Mouse (Mus musculus) small intestine, adult 2 months (tissue): ENCODE measurements around the gene Ina. TPM values are rescaled to one million over a fixed set of nuclear protein-coding genes. Genes with fewer than 3 reads are reported as not detected.
A peak's percentile ranks its signal among the peaks of the same experiment; 100 is the strongest.

ENCODE experiments used
- H3K27ac ChIP-seq: fragments of 200-500 bp; 2 replicates; pipeline ENCODE4 v1.5.1; 2012; ENCODE audit warnings: low read depth, low read length, control low read depth, inconsistent platforms; ENCODE audit not compliant: insufficient read depth
- H3K27me3 ChIP-seq: fragments of 200-500 bp; 2 replicates; pipeline ENCODE4 v1.6.1; 2012; ENCODE audit warnings: mild to moderate bottlenecking, moderate library complexity, low read length, inconsistent platforms; ENCODE audit not compliant: control insufficient read depth, insufficient read depth
- H3K36me3 ChIP-seq: fragments of 200-500 bp; 2 replicates; pipeline ENCODE4 v1.6.1; 2012; ENCODE audit warnings: mild to moderate bottlenecking, low read length, control low read depth, inconsistent platforms; ENCODE audit not compliant: control insufficient read depth, insufficient read depth
- H3K4me1 ChIP-seq: fragments of 200-500 bp; 2 replicates; pipeline ENCODE4 v1.6.1; 2012; ENCODE audit warnings: low read length, inconsistent platforms, mixed read lengths; ENCODE audit not compliant: control insufficient read depth, insufficient read depth, insufficient read length
- H3K4me3 ChIP-seq: fragments of 200-500 bp; 2 replicates; pipeline ENCODE4 v1.5.1; 2012; ENCODE audit warnings: low read depth, mild to moderate bottlenecking, control low read depth, inconsistent platforms, low read length, moderate library complexity
- CTCF ChIP-seq: fragments of 200-500 bp; IDR thresholded peaks from 2 replicates; pipeline ENCODE4 v1.5.1; 2012; ENCODE audit warnings: low read depth, mild to moderate bottlenecking, control low read depth, inconsistent platforms, low read length, moderate library complexity, mixed read lengths; ENCODE audit not compliant: insufficient replicate concordance, insufficient read length; ENCODE audit errors: extremely low read depth
- POLR2A ChIP-seq: fragments of 200-500 bp; IDR thresholded peaks from 2 replicates; pipeline ENCODE4 v1.6.1; 2012; ENCODE audit warnings: low read depth, mild to moderate bottlenecking, control low read depth, inconsistent platforms, low read length, moderate library complexity
- WGBS: fragments of 180-500 bp; shearing (Covaris S2); methylation state at CpG from one replicate; pipeline ENCODE4 v1.1.7; 2018; 5-methylcytosine and 5-hydroxymethylcytosine counted together
- polyA plus RNA-seq: library from polyadenylated mRNA; depleted of rRNA; stranded (reverse); fragments of >200 nt; gene quantifications from 2 replicates; pipeline ENCODE4 v1.2.3, GENCODE M21; 2012

Ina gene
- polyA plus RNA-seq, 1 experiment: 0.53 TPM

GRCm38 (mm10) chr19:46978920-46979780 is 35.3 kb upstream of the Ina start:
- H3K27ac ChIP-seq: peak overlapping the region; percentile 79
- TF ChIP-seq CTCF (no peak), POLR2A (no peak)
- H3K36me3 ChIP-seq: no peaks in the 10 kb centered on the region
- H3K4me3 ChIP-seq: no peak overlapping the region
- peaks cover 20% of the 10 kb centered on the region; the same call in 1 of the 2 replicates for H3K4me1 ChIP-seq
- WGBS: 51% methylated on average over 17 of the region's 17 CpGs
- H3K27me3 ChIP-seq: no peaks in the 10 kb centered on the region

DNA sequence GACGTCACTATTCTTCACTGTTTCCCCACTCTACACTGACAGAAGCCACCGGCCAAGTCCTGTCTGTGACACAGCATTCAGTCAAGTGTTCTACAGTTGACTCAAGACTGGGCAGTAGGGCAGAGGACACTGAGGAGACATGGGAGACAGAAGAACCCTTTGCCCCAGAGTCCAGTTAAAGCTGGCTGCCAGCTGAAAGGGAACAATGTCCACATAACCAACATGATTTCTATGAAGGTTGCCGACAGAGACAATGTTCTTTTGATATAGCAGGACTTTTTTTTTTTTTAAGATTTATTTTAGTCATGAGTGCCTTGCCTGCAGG is 34.8 kb upstream of the Ina start:
- H3K4me3 ChIP-seq: no peak overlapping the region
- H3K27me3 ChIP-seq: no peaks in the 10 kb centered on the region
- H3K4me1 ChIP-seq: peaks cover 23% of the 10 kb centered on the region; the same call in 1 of the 2 replicates
- WGBS: 56% methylated on average over 3 of the region's 3 CpGs
- TF ChIP-seq POLR2A: no peak
- TF ChIP-seq CTCF: no peak
- H3K27ac ChIP-seq: peak overlapping the region; percentile 79
- H3K36me3 ChIP-seq: no peaks in the 10 kb centered on the region

DNA sequence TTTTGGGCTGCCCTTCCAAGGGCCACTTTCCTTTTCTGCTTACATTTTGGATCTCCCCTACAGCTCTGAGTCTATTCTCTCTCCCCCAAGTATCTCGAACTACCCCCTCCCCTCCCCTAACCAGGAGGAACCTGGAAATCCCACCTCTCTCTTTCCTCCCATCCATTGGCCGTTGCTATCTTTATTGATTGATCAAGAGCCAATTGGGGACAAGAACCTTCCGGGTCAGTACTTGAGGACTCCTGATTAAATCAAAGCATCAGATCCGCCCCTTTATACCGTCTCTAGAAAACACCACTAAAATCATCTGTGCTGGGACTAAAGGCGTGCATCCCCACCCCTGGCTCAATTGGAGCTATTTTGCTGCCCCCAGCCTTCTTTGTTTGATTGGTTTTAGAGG is 33.0 kb upstream of the Ina start:
- Histone ChIP-seq H3K27me3 (no peaks in the 10 kb centered on the region), H3K36me3 (no peaks in the 10 kb centered on the region), H3K4me1 (peaks cover 26% of the 10 kb centered on the region; the same call in 1 of the 2 replicates), H3K4me3 (no peak overlapping the region), H3K27ac (peak overlapping the region; percentile 24; the same call in 1 of the 2 replicates)
- WGBS: 35% methylated on average over 6 of the region's 6 CpGs
- TF ChIP-seq CTCF (no peak), POLR2A (no peak)

DNA sequence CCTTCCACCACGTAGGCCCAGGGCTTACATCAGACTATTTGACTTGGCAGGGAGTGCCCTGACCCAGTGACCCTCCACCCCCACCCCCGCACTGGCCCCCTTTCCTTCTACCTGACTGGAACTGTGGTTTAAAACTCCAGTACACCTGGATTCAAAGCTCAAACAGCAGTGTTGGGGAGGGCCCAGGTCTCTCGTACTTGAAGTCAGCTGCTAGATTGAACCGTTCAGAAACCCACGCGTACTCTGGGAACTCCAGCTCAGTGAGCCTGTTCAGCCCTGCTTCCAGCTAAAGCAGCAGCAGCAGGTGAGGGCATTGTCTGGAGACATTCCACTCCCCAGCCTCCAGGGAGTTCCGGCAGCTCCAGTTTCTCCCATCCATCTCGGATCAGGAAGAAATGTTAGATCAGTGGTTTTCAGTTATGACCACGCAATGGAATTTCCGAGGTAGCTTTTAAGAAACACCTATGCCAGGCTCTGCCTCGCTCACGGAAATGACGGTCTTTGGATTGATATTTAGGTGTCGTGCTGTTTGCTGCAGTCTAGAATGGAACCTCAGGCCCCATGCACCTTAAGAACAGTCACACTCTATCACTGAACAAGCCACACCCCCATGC is 31.0 kb upstream of the Ina start:
- H3K27me3 ChIP-seq: no peaks in the 10 kb centered on the region
- no peak for TF ChIP-seq POLR2A
- no peak for TF ChIP-seq CTCF
- no peaks in the 10 kb centered on the region for H3K36me3 ChIP-seq
- H3K27ac ChIP-seq: no peak overlapping the region
- H3K4me1 ChIP-seq: peaks cover 29% of the 10 kb centered on the region; the same call in 1 of the 2 replicates
- no peak overlapping the region for H3K4me3 ChIP-seq
- 30% methylated on average over 14 of the region's 14 CpGs for WGBS

GRCm38 (mm10) chr19:46983966-46984380 is 30.5 kb upstream of the Ina start:
- Histone ChIP-seq H3K27ac (no peak overlapping the region), H3K36me3 (no peaks in the 10 kb centered on the region)
- TF ChIP-seq CTCF (no peak), POLR2A (no peak)

DNA sequence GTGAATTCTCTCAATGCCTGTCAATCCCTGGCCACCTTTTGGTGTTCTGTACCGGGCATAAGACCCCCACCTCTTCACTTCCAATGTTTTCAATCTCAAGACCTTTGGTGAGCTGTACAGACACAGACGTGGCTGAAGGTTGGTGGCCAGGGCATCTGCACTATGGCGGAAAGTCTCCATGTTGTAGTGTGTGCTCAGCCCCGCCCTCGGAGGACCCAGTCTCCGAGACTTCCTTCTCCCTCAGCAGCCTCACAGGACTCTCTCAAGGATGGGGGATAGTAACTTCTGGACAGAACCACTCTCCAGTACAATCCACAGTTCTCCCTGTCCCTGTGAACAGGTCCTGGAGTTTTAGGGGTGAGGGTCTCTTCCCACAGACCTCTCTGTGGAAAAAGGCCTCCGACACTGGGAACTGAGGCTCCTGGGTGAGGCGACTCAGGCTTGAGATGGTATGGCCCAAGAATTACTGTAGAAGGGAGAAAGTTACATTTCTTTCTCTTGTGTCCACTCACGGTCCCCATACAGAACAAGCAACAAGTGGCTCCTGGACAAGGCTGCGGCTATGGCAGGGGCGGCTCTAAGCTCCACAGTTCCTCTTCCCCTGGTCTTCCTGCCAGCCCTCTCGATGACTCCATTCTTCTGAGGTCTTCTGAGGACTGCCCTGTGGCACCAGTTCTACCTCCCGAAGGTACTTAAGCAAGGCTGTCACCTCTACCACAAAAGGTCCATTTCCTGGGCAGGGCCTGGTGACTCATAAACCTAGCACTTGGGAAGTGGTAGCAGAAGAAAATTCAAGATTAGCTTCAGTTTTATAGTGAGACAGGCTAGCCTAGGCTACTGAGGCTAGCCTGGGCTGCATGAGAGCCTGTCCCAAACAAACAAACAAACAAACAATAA is 29.5 kb upstream of the Ina start:
- no peak overlapping the region for H3K27ac ChIP-seq
- TF ChIP-seq CTCF: no peak
- TF ChIP-seq POLR2A: no peak
- peaks cover 31% of the 10 kb centered on the region for H3K4me1 ChIP-seq
- H3K36me3 ChIP-seq: no peaks in the 10 kb centered on the region
- no peaks in the 10 kb centered on the region for H3K27me3 ChIP-seq
- 63% methylated on average over 13 of the region's 13 CpGs for WGBS
- H3K4me3 ChIP-seq: no peak overlapping the region

More at GRCm38 (mm10) chr19:46983966-46984380, 30.5 kb upstream of the Ina start:
- no peak overlapping the region for H3K4me3 ChIP-seq
- no peaks in the 10 kb centered on the region for H3K27me3 ChIP-seq
- WGBS: 14% methylated on average over 10 of the region's 11 CpGs
- H3K4me1 ChIP-seq: peaks cover 32% of the 10 kb centered on the region

DNA sequence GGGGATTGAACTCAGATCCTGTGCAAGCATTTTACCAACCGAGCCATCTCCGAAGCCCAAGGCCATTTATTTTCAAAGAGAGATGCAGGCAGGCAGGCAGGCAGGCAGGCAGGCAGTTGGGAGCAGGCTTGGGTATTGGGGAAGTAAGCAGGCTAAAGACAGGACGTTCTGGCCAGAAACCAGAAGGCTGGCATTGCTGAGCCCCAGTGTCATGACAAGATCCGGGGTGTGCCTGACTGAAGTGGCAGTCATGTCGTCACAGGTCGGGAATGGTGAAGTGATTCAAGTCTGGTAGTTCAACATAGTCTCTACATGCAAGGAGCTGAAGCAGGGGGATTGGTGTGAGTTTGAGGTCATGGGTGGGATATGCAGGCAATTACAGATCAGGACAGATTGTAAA is 26.9 kb upstream of the Ina start:
- Histone ChIP-seq H3K27me3 (no peaks in the 10 kb centered on the region), H3K36me3 (no peaks in the 10 kb centered on the region), H3K27ac (no peak overlapping the region), H3K4me1 (peaks cover 29% of the 10 kb centered on the region), H3K4me3 (no peak overlapping the region)
- WGBS: 39% methylated on average over 6 of the region's 6 CpGs
- TF ChIP-seq CTCF: no peak
- TF ChIP-seq POLR2A: no peak
